Mouse (Mus musculus): ENCODE results near the gene Thap7. TPM values are rescaled to one million over a fixed set of nuclear protein-coding genes. Genes with fewer than 3 reads are reported as not detected.

Gene Thap7
- polyA plus RNA-seq (2016; fragmentation: Nextera tagmentation; extraction: Ambion mirVana) = 66.6 and 73.1 TPM in 2 replicates

- peak; percentile 95 for ATAC-seq (ENCODE audit: insufficient number of reproducible peaks, insufficient read depth, low FRiP score, low TSS enrichment)
- H3K27me3 ChIP-seq = no peaks in the 10 kb centered on the region
- peaks cover 33% of the 10 kb centered on the region for H3K36me3 ChIP-seq
- H3K4me3 ChIP-seq = peak within 1 kb of the TSS; percentile 68
- under 1% methylated on average over 67 of the region's 67 CpGs for WGBS
- H3K9me3 ChIP-seq = no peaks in the 10 kb centered on the region
- H3K4me2 ChIP-seq (replicated peaks) = peak within 1 kb of the TSS; percentile 88
- H3K9ac ChIP-seq = peak within 1 kb of the TSS; percentile 84
- peaks cover 18% of the 10 kb centered on the region for H3K4me1 ChIP-seq
- peak within 1 kb of the TSS; percentile 96 for H3K27ac ChIP-seq
Observed at GRCm38 (mm10) chr16:17530640-17531288, at the start of gene Thap7. Thap7 (minus strand) TSS chr16:17531136.

GRCm38 (mm10) chr16:17576825-17577215 is 45.9 kb upstream of the Thap7 start:
- 23% methylated on average over 8 of the region's 8 CpGs for WGBS
- ATAC-seq (ENCODE audit: insufficient number of reproducible peaks, insufficient read depth, low FRiP score, low TSS enrichment) = no peak
- Histone ChIP-seq H3K9ac (peak overlapping the region; percentile 42; the same call in 1 of the 2 replicates), H3K27ac (no peak overlapping the region), H3K4me3 (peak overlapping the region; percentile 49), H3K4me1 (0 out of 2 replicates have a peak, but pooled peaks cover 6% of the 10 kb centered on the region), H3K4me2 (replicated peaks) (peak overlapping the region; percentile 76), H3K36me3 (no peaks in the 10 kb centered on the region), H3K9me3 (no peaks in the 10 kb centered on the region), H3K27me3 (peaks cover 60% of the 10 kb centered on the region)

- H3K27ac ChIP-seq = no peak overlapping the region
- WGBS = 14% methylated on average over 45 of the region's 45 CpGs
- H3K36me3 ChIP-seq = no peaks in the 10 kb centered on the region
- H3K27me3 ChIP-seq = peaks cover 60% of the 10 kb centered on the region
- ATAC-seq (ENCODE audit: insufficient number of reproducible peaks, insufficient read depth, low FRiP score, low TSS enrichment) = no peak
- H3K4me3 ChIP-seq = peak overlapping the region; percentile 49
- 0 out of 2 replicates have a peak, but pooled peaks cover 6% of the 10 kb centered on the region for H3K4me1 ChIP-seq
- peak overlapping the region; percentile 42 for H3K9ac ChIP-seq
- no peaks in the 10 kb centered on the region for H3K9me3 ChIP-seq
- peak overlapping the region; percentile 76 for H3K4me2 ChIP-seq (replicated peaks)
Observed at GRCm38 (mm10) chr16:17575870-17576824, 45.2 kb upstream of the Thap7 start.

GRCm38 (mm10) chr16:17566186-17566585 is 35.2 kb upstream of the Thap7 start:
- peaks cover 11% of the 10 kb centered on the region for H3K4me1 ChIP-seq
- peaks cover 10% of the 10 kb centered on the region; the same call in 1 of the 2 replicates for H3K27me3 ChIP-seq
- H3K4me3 ChIP-seq = no peak overlapping the region
- WGBS = 31% methylated on average over 4 of the region's 4 CpGs
- H3K27ac ChIP-seq = no peak overlapping the region
- no peaks in the 10 kb centered on the region for H3K9me3 ChIP-seq
- H3K4me2 ChIP-seq (replicated peaks) = no peak overlapping the region
- H3K9ac ChIP-seq = no peak overlapping the region
- no peak for ATAC-seq (ENCODE audit: insufficient number of reproducible peaks, insufficient read depth, low FRiP score, low TSS enrichment)
- no peaks in the 10 kb centered on the region for H3K36me3 ChIP-seq

DNA sequence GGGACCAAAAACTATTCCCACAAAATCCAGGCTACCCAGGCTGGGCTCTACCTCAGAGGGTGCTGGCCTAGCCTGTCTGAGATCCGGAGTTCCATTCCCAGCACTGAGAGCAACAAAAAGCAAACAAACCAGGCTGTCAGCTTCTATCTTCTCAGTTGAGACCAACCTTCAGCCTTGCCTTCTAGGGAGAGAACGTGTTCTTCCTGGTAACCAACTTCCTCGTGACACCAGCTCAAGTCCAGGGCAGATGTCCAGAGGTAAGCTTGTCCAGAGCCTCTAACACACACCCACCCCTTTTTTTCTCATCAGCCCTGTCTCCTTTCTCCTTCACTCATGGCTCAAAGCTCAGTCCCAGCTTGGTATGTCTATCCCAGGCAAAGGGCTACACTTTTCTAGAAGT is 33.8 kb upstream of the Thap7 start:
- Histone ChIP-seq H3K27me3 (peaks cover 21% of the 10 kb centered on the region), H3K9ac (no peak overlapping the region), H3K9me3 (no peaks in the 10 kb centered on the region), H3K4me2 (replicated peaks) (no peak overlapping the region), H3K4me3 (no peak overlapping the region), H3K4me1 (peaks cover 19% of the 10 kb centered on the region), H3K27ac (no peak overlapping the region), H3K36me3 (no peaks in the 10 kb centered on the region)
- ATAC-seq (ENCODE audit: insufficient number of reproducible peaks, insufficient read depth, low FRiP score, low TSS enrichment) = no peak
- WGBS = 67% methylated on average over 3 of the region's 3 CpGs

DNA sequence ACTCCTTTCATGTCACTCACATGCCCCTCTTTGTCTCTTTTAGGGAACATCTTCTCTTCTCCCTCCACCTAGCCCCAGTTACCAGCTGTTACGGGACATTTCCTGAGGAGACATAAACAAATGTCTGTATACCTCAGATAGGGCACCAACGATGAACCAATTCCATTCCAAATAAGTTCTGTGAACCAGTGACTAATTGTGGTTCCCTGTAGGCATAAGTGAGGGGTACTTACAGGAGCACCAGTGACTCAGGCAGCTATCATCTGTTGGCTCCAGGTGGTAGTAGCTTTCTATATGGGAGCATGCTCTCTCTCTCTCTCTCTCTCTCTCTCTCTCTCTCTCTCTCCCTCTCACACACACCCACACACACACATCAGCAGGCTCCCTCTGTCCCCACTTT is 33.3 kb upstream of the Thap7 start:
- no peak for ATAC-seq (ENCODE audit: insufficient number of reproducible peaks, insufficient read depth, low FRiP score, low TSS enrichment)
- WGBS = 67% methylated on average over 2 of the region's 2 CpGs
- no peak overlapping the region for H3K9ac ChIP-seq
- H3K36me3 ChIP-seq = no peaks in the 10 kb centered on the region
- H3K4me2 ChIP-seq (replicated peaks) = no peak overlapping the region
- no peak overlapping the region for H3K27ac ChIP-seq
- H3K27me3 ChIP-seq = peaks cover 21% of the 10 kb centered on the region
- H3K9me3 ChIP-seq = no peaks in the 10 kb centered on the region
- H3K4me3 ChIP-seq = no peak overlapping the region
- H3K4me1 ChIP-seq = peaks cover 19% of the 10 kb centered on the region

- H3K9me3 ChIP-seq = no peaks in the 10 kb centered on the region
- 10% methylated on average over 1 of the region's 1 CpGs for WGBS
- no peak overlapping the region for H3K9ac ChIP-seq
- no peak overlapping the region for H3K4me2 ChIP-seq (replicated peaks)
- H3K27ac ChIP-seq = no peak overlapping the region
- ATAC-seq (ENCODE audit: insufficient number of reproducible peaks, insufficient read depth, low FRiP score, low TSS enrichment) = no peak
- peaks cover 26% of the 10 kb centered on the region for H3K4me1 ChIP-seq
- H3K27me3 ChIP-seq = peaks cover 21% of the 10 kb centered on the region
- H3K4me3 ChIP-seq = no peak overlapping the region
- no peaks in the 10 kb centered on the region for H3K36me3 ChIP-seq
Observed at GRCm38 (mm10) chr16:17563580-17563979, 32.6 kb upstream of the Thap7 start.

DNA sequence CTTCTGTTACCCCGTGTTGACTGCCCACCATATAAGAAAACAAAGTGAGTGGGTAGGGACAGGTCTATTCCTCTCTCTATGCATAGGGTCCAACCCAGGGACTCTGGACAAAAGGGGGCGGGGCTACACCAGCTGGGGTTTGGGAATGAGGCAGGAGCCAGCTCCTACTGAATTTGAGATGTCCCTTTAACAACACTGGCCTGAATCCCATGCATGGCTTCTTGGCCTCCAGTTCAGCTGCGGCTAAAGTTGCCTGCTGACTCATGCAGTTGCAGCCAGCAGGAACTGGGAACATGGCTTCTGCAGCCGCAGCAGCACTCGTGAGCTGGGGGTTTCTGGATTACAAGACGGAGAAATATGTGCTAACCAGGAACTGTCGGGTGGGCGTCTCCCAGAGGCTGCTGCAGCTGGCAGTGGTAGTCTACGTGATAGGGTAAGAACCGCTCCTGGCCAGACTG is 30.8 kb upstream of the Thap7 start, which contains the start of gene P2rx6:
TSS of gene P2rx6 (plus strand) at position 135 of the 458 bp plus-strand sequence.
- whole genome bisulfite sequencing = 2% methylated on average over 10 of the region's 10 CpGs
- H3K27ac ChIP-seq = 0 out of 2 replicates have a peak within 1 kb of the TSS, but pooled peaks have one; percentile 17
- peaks cover 18% of the 10 kb centered on the region for H3K27me3 ChIP-seq
- H3K36me3 ChIP-seq = no peaks in the 10 kb centered on the region
- ATAC-seq (ENCODE audit: insufficient number of reproducible peaks, insufficient read depth, low FRiP score, low TSS enrichment) = 0 out of 2 replicates have a peak, but pooled peaks have one; percentile 22
- no peak within 1 kb of the TSS for H3K9ac ChIP-seq
- H3K4me3 ChIP-seq = peak within 1 kb of the TSS; percentile 28
- H3K4me1 ChIP-seq = peaks cover 31% of the 10 kb centered on the region
- H3K4me2 ChIP-seq (replicated peaks) = peak within 1 kb of the TSS; percentile 49
- no peaks in the 10 kb centered on the region for H3K9me3 ChIP-seq

GRCm38 (mm10) chr16:17561128-17561750 is 30.3 kb upstream of the Thap7 start, which contains the start of gene Lrrc74b:
Lrrc74b (minus strand) TSS chr16:17561247.
- Histone ChIP-seq H3K27ac (0 out of 2 replicates have a peak within 1 kb of the TSS, but pooled peaks have one; percentile 17), H3K4me3 (peak within 1 kb of the TSS; percentile 28), H3K9ac (no peak within 1 kb of the TSS; the same call in 1 of the 2 replicates), H3K4me1 (peaks cover 31% of the 10 kb centered on the region), H3K9me3 (no peaks in the 10 kb centered on the region), H3K36me3 (no peaks in the 10 kb centered on the region), H3K4me2 (replicated peaks) (peak within 1 kb of the TSS; percentile 49), H3K27me3 (peaks cover 18% of the 10 kb centered on the region)
- WGBS = under 1% methylated on average over 22 of the region's 22 CpGs
- 0 out of 2 replicates have a peak, but pooled peaks have one; percentile 53 for ATAC-seq (ENCODE audit: insufficient number of reproducible peaks, insufficient read depth, low FRiP score, low TSS enrichment)

DNA sequence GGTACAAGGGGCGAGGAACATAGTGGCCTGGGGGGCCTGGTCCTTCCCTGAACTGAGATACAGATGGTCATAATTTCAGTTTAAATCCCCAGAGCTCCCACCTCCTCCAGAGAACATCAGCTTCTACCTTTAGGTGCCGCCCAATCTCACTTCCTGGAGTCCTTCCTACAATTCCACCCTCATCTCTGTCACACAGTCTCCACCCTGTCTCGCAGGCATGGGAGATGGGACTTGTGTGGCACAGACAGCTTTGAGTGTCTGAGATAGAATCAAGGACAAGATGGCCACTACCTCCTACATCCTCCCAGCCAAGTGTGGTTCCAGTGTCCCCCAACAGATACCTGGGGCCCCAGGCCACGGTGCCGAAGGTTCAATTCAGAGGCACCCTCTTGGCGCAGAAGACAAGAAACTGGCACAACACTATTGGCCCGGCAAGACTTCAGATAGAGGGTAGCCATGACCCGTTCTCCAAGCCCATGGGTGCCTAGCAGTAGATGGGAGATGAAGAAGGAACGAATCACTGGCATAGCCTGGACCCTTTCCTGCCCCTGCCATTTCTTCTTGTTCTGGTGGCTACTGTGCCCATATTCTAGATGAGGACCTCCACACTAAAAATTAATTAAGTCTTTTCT is 28.6 kb upstream of the Thap7 start:
- Histone ChIP-seq H3K9ac (no peak overlapping the region), H3K9me3 (no peaks in the 10 kb centered on the region), H3K4me3 (no peak overlapping the region), H3K36me3 (no peaks in the 10 kb centered on the region), H3K27me3 (peaks cover 18% of the 10 kb centered on the region), H3K4me2 (replicated peaks) (peak overlapping the region; percentile 25; the same call in 1 of the 2 replicates), H3K4me1 (peaks cover 38% of the 10 kb centered on the region), H3K27ac (no peak overlapping the region)
- WGBS = 61% methylated on average over 9 of the region's 9 CpGs
- ATAC-seq (ENCODE audit: insufficient number of reproducible peaks, insufficient read depth, low FRiP score, low TSS enrichment) = no peak

DNA sequence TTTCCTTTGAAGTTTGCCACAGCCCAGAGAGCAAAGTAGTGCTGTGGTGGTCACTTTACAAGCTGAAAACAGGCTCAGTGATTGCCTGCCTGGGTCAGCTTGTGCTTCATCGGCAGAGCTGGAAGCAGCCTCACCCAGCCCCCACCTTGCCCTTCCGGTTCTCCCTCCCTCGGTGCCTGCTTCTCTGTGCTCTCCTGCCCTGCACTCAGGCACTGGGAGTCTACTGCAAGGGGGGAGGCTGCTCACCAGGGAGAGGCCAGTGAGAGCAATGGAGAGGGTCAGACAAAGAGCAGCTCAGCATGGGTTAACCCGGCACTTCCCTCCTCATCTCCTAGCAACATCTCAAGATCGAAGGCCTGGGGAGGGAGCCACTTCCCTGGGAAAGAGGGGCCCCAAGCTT is 27.9 kb upstream of the Thap7 start:
- H3K4me2 ChIP-seq (replicated peaks) = peak overlapping the region; percentile 25
- H3K36me3 ChIP-seq = no peaks in the 10 kb centered on the region
- H3K27me3 ChIP-seq = peaks cover 18% of the 10 kb centered on the region
- no peaks in the 10 kb centered on the region for H3K9me3 ChIP-seq
- H3K9ac ChIP-seq = no peak overlapping the region
- no peak for ATAC-seq (ENCODE audit: insufficient number of reproducible peaks, insufficient read depth, low FRiP score, low TSS enrichment)
- H3K27ac ChIP-seq = no peak overlapping the region
- peaks cover 45% of the 10 kb centered on the region for H3K4me1 ChIP-seq
- WGBS = 1% methylated on average over 5 of the region's 5 CpGs
- H3K4me3 ChIP-seq = no peak overlapping the region

Measured in embryonic facial prominence, embryonic 12.5 days (tissue).